Mouse (Mus musculus) layer of hippocampus, adult 2 months (tissue): ENCODE results near the gene Yipf3. TPM values are rescaled to one million over a fixed set of nuclear protein-coding genes. Genes with fewer than 3 reads are reported as not detected.

Experiments
- DNase-seq, 2 experiments: peaks; one replicate each; pipeline ENCODE4 v3.0.0; 2022; ENCODE audit warnings: low spot score in 2 of 2
- H3K27ac ChIP-seq: fragments of 200-600 bp; 2 replicates; pipeline ENCODE4 v1.8.1; 2022
- H3K4me3 ChIP-seq: fragments of 200-600 bp; 2 replicates; pipeline ENCODE4 v1.8.1; 2022; ENCODE audit warnings: mild to moderate bottlenecking
- CTCF ChIP-seq: fragments of 200-600 bp; conservative IDR thresholded peaks from 2 replicates; pipeline ENCODE4 v1.8.1; 2022; ENCODE audit warnings: antibody characterized with exemption, mild to moderate bottlenecking, moderate library complexity
- total RNA-seq, 2 experiments: library from RNA; stranded (reverse); gene quantifications; 2 replicates each; pipeline ENCODE4 v1.2.3; 2021

The Yipf3 gene
- total RNA-seq, 2 experiments from 2014 or later = 80.3 to 95.2 TPM

DNA sequence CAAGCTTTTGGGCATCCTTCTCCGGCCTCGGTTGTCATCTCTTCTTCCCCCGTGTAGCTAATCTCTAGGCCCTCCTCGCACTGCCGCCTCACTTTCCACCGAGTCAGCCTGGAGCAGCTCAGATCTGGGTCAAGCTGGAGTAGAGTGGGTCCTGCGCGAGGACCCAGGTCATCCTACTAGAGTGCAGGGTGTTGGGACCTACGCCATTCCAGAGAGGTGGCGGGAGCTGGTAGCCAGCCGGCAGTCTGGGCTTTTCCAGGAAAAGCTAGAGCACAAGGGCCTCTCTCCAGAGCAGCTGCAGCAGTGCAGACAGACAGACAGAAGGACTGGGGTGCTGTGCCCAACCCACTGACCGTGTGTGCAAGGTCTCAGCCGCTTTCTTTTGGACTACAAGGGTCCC is 5.6 kb upstream of the Yipf3 start:
- H3K4me3 ChIP-seq = no peak overlapping the region
- H3K27ac ChIP-seq = no peak overlapping the region
- TF ChIP-seq CTCF = no peak
- no peak for DNase-seq

DNA sequence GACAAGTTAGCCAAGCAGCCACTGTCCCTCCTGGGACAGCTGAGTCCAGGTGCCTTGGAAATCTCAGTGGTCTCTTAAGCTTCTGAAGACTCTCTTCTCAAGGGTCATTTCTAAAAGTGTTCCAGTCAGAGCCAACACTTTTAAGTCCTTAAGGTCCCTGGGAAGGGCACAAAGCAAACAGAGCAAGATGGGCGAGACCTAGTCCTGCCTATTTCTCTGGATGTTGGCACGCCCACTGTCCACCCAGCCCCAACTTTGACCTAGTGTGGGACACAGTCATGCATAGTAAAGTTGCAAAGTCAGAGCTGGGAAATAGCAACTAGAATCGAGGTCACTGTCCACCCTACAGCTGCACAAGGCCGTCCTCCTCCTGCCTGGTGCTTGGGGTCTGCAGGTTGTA is 4.9 kb upstream of the Yipf3 start:
- Histone ChIP-seq H3K27ac (peak overlapping the region; percentile 41; the same call in 1 of the 2 replicates), H3K4me3 (no peak overlapping the region)
- DNase-seq = no peak
- no peak for TF ChIP-seq CTCF

DNA sequence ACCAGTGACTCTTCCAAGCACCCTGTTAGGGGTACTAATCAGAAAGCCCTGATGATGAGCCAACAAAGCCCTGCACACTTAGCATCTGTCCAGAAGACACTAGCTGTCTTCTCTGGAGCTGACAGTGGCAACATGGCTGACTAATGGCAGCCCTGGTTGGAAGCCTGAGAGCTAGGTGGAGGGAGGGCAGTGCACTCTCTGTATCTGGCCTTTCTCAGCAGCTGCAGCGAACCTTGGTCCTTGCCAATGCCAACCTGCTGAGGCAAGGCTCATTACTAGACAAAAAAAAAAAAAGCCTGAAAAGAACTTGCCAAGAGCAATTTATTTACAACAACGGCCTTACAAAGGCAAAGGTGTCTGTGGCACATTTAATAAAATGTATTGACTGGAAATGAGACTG is 4.3 kb upstream of the Yipf3 start:
- Histone ChIP-seq H3K4me3 (no peak overlapping the region), H3K27ac (peak overlapping the region; percentile 41; the same call in 1 of the 2 replicates)
- TF ChIP-seq CTCF = no peak
- DNase-seq = no peak

DNA sequence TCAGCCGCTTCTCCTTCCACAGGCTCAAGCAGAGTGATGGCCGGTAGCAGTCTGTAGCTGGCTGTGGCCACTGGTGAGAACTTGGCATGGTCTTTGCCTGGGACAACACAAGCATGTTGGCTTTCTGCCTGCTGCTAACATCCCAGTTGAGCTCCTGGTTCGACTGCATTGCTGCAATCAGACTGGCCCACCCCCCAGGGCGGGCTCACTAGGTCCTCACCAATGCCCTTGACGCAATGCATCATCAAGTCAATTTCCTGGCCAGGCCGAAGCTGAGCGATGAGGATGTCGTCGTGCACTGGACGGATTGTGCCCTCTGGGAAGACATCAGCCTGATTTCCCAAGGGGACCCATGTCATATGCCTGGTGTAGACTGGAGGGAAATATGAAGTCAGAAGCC is 3.3 kb upstream of the Yipf3 start:
- Histone ChIP-seq H3K27ac (no peak overlapping the region), H3K4me3 (no peak overlapping the region)
- no peak for DNase-seq
- no peak for TF ChIP-seq CTCF

DNA sequence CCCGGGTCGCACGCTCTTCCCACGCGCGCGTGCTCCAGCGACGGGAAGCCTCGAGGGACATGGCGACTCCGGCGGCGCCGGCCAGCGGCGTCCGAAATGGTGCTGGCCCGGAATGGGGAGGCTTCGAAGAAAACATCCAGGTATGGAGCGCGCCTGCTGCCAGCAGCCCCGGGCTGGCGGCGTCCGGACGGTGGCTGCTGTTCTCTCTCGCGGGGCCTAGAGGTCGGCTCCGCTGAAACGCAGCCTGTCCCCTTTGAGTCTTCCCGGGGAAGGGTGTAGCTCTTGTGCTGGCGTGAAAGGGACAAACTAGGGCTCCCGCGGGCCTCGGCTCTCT is 276 bp downstream of the Yipf3 start:
- peak overlapping the region; percentile 91 for H3K4me3 ChIP-seq
- peak in 1 of 2 experiments; percentile 42 for DNase-seq
- TF ChIP-seq CTCF = no peak
- H3K27ac ChIP-seq = peak overlapping the region; percentile 95

DNA sequence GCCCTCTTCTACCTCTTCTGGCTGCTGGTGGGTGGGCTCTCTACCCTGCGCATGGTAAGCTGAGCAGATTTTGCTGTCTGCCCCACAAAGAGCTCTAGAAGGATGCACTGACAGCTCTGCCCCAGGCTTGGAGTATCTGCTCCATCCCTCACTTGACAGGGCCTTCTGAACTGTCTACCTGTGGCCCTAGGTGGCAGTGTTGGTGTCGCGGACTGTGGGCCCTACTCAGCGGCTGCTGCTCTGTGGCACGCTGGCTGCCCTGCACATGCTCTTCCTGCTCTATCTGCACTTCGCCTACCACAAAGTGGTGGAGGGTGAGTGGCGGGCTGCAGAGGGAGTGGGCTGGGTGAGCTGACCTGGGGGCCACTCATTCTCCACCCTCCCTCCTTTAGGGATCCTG is 3.3 kb downstream of the Yipf3 start:
- DNase-seq = no peak
- Histone ChIP-seq H3K4me3 (no peak overlapping the region), H3K27ac (no peak overlapping the region)
- peak; percentile 26; the same call in 1 of the 2 replicates for TF ChIP-seq CTCF

DNA sequence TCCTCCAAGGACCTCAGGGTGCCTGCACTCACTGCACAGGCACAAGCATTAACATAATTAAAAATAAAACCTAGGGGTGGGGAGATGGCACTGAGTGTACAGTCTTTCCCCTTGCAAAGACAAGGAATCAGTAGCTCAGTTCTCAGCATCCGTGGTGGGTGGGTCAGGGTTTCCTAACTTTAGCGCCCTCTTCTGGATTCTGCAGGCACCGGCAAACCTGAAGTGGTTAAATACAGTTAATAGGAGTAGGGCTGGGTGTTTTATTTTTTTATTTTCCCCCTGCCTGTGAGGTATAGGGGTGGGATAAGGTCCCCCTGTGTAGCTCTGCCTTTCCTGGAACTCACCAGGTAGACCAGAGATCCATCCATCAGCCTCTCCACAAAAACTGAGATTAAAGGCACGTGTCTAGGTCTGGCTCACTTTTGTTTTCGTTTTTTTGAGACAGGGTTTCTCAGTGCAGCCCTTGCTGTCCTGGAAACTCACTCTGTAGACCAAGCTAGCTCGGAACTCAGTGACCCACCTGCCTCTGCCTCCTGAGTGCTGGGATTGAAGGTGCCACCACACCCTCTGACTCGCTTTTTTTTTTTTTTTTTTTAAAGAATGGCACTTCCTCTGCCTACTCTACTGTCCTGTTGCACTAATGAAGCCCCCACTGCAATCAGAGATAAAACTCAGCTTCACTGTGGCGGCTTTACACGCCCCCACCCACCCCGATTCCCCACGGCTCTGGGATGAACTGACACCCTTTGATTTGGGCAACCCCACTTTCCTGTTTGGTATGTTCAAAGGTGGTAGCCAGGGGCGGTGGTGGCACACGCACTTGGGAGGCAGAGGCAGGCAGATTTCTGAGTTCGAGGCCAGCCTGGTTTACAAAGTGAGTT is 4.9 kb downstream of the Yipf3 start:
- peak in 1 of 2 experiments; percentile 50 for DNase-seq
- H3K27ac ChIP-seq = peak overlapping the region; percentile 93; the same call in 1 of the 2 replicates
- TF ChIP-seq CTCF = peak; percentile 75
- H3K4me3 ChIP-seq = peak overlapping the region; percentile 83; the same call in 1 of the 2 replicates

DNA sequence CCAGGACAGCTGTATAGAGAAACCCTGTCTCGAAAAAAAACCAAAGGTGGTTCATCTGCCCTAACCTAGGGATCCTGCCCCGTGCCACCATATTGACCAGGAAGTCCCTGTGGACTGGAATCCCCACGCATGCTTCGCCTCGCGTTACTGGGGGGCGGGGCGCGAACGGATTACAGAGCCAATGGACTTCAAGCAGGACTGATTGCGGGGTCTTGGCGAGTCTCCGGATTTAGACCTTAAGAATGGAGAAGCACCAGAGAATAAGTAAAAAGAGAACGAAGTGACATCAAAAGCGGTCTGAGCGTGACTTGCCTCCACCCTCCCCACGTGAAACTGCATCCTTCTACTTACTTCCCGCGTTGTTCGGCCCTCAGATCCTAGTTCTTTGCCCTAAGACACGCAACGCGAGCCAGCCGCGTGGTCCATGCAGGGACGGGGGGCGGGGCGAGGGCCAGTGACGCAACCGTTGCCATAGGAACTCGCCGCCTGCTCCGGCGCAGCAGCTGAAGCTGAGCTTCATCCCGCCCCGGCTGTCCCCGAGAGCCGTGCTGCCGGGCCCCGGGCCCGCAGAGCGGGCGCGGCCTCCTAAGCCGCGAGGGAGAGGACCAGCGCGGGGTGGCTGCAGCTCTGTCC is 5.7 kb downstream of the Yipf3 start, which contains the start of gene Lrrc73:
TSS of gene Lrrc73 (plus strand) at position 80 of the 633 bp plus-strand sequence.
- H3K27ac ChIP-seq = peak within 1 kb of the TSS; percentile 93
- peak; percentile 93 to 95 for DNase-seq
- TF ChIP-seq CTCF = no peak
- H3K4me3 ChIP-seq = peak within 1 kb of the TSS; percentile 83

DNA sequence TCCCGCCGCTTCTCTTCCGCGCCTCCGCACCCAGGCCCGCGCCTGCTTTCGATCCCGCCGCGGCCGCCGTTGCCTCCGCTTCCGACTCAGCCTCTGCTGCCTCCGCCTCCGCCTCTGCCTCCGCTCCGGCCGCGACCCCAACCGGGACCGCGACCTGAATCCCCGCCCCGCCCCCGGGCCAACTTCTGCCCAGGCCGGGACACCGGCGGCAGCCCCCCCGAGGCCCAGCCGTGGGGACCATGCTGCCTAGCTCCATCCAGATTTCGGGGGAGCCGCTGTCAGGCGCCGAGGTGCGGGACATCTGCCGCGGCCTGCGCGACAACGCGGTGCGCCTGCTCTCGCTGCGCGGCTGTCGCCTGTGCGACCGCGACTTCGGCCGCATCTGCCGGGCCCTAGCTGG is 6.2 kb downstream of the Yipf3 start:
- no peak for TF ChIP-seq CTCF
- Histone ChIP-seq H3K27ac (peak overlapping the region; percentile 93), H3K4me3 (peak overlapping the region; percentile 83)
- peak in 1 of 2 experiments; percentile 37 for DNase-seq

DNA sequence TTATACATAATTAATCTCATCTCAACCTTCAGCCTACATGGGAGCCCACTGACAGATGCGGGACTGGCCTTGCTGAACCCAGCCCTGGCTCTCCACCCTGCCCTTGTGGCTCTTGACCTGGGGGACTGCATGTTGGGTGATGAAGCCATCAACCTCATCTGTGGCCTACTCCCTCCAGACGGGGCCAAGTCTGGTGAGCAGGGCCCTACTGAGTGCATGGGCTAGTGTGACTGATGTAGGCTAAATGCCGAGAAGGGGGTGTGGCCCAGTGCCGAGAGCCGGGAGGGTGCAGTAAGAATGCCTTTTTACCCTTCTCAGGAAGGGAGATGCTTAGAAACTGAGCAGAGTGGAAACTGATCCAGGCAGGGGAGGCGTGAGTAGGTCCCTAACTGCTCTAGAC is 7.3 kb downstream of the Yipf3 start:
- Histone ChIP-seq H3K27ac (no peak overlapping the region), H3K4me3 (peak overlapping the region; percentile 83)
- TF ChIP-seq CTCF = no peak
- no peak for DNase-seq

DNA sequence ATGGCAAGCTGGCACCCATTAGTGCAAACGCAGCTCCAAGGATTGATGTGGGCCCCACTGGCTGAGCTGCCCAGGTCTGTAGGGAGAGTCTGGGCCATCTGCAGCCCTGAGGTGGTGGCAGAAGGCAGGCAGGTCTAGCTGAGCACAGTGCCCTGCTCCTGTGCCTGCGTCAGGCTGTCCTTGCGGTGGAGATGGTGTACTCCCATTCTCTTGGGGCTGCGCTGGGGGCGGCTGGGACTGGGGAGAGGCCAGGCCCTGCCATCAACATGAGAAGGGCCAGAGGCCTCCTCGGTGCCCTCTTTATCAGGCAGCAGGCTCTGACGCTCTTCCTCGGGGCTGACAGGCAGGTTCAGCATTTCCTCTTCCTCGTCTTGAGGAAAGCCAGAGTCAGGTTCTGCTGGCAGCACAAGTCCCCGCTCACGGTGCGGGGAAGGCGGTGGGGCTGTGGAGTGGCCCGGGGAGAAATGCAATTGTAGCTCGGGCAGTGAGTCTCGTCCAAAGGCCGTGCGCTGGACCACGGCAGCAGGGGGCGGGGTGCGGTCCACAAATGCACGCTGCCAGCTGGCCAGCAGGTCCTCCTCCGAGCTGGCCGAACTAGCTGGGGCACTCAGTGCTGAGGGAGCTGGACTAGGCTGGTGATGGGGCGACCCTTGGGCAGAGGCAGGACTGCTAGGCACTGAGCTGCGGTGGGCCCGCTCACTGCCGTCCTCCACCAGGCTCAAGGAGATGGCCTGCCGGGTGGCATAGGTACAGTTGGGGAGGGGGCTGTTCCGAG is 10.6 kb downstream of the Yipf3 start:
- Histone ChIP-seq H3K27ac (no peak overlapping the region), H3K4me3 (no peak overlapping the region)
- TF ChIP-seq CTCF = no peak
- DNase-seq = no peak

DNA sequence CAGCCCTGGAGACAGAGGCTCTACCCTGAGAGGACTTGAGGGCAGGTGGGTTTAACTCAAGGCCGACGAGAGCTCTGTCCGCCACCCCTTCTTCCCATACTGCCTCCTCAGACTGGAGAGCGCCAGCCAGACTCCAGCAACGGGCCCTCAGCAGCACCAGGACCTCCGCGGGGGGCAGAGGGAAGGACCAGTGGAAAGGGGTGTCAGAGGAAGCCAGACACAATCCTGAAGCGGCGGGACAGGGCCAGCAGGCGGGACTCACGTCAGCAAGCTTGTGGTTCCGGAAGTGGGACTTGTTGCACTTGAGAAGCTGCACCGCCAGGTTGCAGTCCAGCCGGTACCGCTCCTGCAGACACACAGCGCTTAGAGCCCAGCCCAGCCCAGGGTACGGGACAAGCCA is 11.8 kb downstream of the Yipf3 start:
- Histone ChIP-seq H3K27ac (no peak overlapping the region), H3K4me3 (no peak overlapping the region)
- TF ChIP-seq CTCF = no peak
- no peak for DNase-seq

DNA sequence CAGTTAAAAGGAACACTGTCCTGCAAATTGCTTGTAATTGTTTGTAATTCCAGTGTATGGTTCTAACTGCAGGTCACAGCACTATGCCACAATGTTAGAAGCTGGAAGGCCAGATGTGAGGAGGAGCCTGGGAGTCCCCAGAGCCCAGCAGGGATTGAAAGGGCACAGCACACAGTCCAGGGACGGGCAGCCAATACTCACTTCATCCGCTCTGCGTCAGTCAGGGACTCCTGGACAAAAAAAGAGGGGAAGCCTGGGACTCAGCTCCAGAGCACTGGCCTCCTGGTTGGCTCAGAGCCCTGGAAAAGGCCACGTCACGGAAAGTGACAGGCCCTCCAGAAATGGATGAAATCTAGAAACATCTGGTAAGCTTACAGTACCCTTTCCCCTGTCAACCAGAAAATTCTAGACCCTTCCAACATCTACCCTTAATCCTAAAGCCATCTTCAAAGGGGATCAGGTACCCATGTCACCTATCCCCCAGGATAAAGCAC is 14.4 kb downstream of the Yipf3 start:
- Histone ChIP-seq H3K4me3 (no peak overlapping the region), H3K27ac (no peak overlapping the region)
- no peak for DNase-seq
- no peak for TF ChIP-seq CTCF
